Mouse (Mus musculus) right cerebral cortex, postnatal 10 days (tissue): ENCODE results near the gene Tacr1.

Experiments
- DNase-seq, 2 experiments: peaks; one replicate each; pipeline ENCODE4 v3.0.0; 2021; ENCODE audit warnings: low spot score in 2 of 2

Tacr1 gene

GRCm38 (mm10) chr6:82525107-82525867 is 123.2 kb downstream of the Tacr1 start:
- no peak for DNase-seq

DNA sequence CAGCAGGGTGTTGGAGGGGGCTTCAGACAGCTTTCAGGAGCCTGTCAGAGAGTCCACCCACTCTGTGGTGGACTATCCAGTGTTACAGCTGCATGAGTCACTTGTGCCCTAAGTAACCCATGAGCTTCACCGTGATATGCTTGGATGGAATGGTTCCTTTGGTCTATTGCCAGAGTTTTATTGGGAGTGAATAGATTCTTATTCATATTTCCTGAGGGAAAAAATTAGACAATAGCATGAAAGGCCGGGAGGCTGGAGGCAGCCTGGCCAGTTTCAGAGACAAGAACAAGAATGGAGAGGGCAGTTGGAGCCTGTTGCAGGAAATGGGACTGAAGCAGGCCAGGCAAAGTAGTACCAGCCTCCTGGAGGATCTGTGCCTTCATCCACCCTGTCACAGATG is 126.5 kb downstream of the Tacr1 start:
- no peak for DNase-seq

- no peak for DNase-seq
Observed at GRCm38 (mm10) chr6:82536641-82537040, 134.5 kb downstream of the Tacr1 start.

DNA sequence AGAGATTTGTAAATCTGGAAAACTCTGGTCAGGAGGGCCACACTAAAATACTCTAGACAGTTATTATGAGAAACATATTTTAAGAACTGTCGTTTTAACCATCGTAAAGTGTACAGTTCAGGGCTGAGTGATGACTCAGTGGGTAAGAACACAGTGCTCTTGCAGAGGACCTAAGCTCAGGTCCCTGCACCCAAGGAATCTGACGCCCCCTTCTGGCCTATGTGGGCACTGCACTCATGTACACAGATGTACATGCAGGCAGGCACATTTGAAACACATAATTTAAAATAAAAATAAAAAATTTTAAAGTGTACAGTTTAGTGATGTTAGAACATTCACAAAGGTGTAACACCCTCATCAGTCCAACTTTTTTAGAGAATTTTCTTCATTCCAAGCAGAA is 147.1 kb downstream of the Tacr1 start:
- DNase-seq: no peak

- no peak for DNase-seq
Observed at GRCm38 (mm10) chr6:82575445-82575844, 173.3 kb downstream of the Tacr1 start.

DNA sequence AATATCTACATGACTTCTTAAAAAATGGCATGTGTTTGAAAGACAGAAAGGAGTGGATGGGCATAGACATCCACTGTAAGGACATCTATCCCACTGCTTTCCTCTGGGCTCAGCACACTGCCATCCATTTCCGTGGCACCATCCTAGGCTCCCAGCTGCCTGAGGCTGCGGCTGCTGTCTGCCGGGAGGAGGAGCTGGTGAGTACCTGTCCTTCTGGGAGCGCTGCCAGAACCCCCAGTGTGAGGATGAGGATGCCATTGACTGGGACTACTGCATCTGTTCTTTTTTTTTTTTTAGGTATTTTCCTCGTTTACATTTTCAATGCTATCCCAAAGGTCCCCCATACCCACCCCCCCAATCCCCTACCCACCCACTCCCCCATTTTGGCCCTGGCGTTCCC is 183.3 kb downstream of the Tacr1 start:
- DNase-seq: no peak

- DNase-seq: no peak
Observed at GRCm38 (mm10) chr6:82589387-82589786, 187.3 kb downstream of the Tacr1 start.

GRCm38 (mm10) chr6:82595461-82596090 is 193.4 kb downstream of the Tacr1 start:
- no peak for DNase-seq

DNA sequence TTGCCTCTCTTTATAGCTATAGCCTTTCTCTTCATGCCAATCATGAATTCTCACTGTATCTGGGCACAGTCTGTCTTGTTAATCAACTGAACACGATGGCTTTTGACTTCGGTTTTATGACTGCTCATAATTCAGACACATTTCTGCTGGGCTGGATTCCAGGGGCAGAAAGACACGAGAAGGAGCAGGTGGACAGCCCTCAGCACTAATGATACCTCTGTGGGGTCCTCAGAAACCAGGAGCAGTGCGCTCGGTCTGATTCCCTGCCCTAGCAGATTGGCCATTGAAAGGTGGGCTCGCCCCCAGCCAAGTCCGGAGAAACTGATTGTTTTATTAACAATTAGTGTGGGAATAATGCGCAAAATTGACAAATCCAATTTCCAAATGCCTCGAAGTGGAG is 201.1 kb downstream of the Tacr1 start:
- no peak for DNase-seq

DNA sequence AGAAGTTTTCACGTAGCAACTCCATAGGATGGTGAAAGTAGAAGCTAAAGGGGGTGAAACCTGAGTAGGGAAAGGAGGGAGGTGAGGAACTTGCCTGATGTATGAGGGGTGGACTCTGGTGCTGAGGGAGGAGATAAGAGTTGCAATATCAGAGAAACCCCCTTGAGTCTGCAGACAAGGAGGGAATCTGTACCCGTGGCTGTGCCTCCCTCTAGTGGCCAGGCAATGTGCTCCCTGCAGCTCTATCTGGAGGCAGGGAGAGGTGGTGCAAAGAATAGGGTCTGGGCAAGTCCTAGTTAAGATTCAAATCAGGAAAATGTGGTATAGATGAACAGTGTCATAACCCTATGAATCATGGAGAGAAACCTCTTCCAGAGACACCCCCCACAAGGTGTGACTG is 201.5 kb downstream of the Tacr1 start:
- peak; percentile 43 to 70 for DNase-seq

DNA sequence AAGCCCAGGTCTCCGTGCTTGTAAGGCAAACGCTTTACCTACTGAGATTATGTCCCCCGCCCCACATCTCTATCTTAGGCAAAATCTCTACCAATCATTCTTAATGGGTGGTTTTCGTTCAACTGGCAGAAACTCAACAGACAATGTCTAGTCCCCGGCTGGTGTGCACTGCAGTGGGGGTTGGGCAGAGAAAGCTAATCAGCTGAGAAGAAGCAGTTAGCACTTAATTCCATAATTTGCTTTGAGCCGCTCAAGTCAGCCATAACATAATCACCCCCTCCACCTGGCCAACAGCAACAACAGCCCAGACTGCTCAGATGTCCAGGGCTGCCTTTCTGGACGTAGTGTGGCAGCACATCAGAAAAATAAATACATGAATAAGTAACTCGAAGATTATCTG is 202.7 kb downstream of the Tacr1 start:
- DNase-seq: no peak

DNA sequence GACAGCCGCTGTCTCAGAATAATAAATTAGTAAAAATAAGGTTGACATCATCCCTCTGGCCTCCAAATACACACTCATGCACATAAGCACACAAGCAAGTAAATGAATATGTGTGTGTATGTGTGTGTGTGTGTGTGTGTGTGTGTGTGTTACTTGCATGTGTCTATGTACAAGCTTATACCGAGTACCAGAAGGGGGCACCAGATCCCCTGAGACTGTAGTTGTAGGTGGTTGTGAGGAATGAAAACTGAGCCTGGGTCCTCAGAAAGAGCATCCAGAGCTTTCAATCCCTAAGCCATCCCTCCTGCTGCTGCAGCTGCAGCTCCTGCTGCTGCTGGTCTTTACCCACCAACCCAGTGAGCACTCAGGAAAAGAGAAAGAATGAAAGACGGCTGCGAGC is 206.6 kb downstream of the Tacr1 start:
- DNase-seq: no peak

DNA sequence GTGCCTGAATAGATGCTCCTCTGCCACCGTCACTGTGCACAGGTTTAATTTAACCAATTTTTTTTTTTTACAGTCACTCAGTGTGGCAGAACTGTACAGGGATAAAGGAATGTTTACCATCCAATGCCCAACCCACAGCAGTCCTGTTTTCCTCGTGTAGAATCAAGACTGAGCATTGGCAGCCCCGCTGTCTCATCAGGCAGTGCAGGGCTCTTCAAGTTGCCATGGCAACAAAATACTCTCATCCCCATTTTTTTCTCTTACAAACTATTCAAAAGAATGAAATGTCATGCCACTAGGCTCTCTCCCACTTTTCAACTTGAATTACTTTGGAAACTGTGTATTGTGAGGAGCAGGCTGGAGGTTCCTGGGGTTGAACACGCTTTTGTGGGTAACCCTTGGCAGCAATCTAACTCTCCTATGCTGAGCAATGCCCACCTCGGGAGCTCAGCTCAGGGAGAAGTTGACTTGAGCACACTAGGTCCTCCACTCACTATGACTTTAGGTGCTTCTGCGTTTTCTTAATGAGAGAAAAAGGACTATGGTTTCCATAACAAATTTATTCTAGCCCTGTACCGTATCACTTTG is 207.3 kb downstream of the Tacr1 start:
- peak; percentile 50 to 66 for DNase-seq
